Mouse (Mus musculus) embryo, embryonic 11.5 days (tissue): Measurements from ENCODE around the gene Abr.

Experiments
- DNase-seq: peaks from one replicate; pipeline ENCODE4 v3.0.0-alpha.2; 2012; ENCODE audit warnings: low read depth, low spot score

Abr gene

DNA sequence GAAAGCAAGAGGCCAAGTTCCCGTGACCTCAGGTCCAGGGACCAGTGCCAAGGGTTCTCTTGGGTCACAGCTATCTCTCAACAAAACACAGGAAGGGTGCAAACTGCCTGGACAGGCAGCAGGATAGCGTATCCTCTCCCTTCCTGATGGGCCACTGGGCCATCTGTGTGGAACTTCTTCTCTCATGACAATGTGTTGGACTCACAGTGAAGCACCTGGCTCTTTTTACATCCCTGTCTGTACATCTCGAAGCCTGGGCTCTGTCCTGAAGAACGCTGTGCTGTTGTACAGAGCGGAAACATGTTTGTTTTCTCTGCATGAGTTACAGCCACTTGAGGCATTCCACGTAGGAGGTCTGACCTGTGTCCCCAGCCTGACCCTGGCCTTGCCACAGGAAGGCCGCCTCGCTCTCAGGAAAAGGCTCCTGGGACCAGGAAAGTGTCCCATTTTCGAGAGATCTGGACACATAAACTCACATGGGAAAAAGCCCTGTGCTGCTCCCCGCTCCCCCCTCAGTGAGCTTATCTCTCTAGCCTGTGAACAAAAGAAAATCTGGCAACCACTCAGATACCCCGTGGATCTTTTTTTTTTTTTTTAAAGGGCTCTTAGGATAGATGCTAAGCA, 242.1 kb downstream of the Abr start:
- DNase-seq = no peak

DNA sequence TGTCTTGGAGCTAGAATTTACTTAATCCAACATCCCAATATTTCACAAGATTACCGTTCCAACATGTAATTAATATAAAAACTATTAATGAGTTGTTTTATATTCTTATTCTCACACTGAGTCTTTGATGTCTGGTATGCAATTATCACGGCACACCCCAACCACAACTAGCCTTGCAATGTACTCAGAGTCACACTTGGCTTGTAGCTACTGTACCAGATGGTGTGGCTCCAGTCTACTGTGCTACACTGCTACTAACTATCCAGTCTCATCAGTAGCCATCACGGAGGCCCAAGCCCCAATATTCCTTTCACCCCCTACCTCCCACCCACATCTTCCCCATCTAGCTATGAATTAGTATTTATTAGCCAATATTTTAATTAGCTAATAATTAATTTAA, 245.7 kb downstream of the Abr start:
- no peak for DNase-seq

GRCm38 (mm10) chr11:76374491-76375185, 247.5 kb downstream of the Abr start:
- peak; percentile 82 for DNase-seq

GRCm38 (mm10) chr11:76372534-76372933, 249.6 kb downstream of the Abr start:
- DNase-seq = no peak

- no peak for DNase-seq
Observed at GRCm38 (mm10) chr11:76372120-76372519, 250.0 kb downstream of the Abr start.

DNA sequence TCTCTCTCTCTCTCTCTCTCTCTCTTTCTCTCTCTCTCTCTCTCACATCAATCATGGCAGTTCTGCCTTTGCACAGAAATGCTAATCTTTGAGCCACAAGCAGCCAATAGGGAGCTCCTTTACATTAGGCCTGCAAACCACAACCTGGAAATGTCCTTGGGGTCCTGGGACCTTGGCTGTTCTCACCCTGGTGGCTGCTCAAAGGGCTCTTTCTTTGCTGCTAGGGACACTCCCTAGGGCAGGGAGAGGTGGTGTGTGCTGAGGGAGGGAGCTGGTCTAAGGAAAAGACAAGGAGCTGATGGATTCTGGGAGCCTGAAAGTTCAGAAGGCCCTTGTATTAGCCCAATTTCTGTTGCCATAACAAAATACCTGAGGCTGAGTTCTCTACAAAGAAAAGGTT, 251.6 kb downstream of the Abr start:
- no peak for DNase-seq
